Mouse (Mus musculus) 3T3-L1 (cell line): ENCODE measurements at regions not wholly inside any gene's neighbourhood (a gene's known extent, or its start where the extent isn't known, plus 50 kb on each side); places are given as distances from the start of the nearest gene placed in this dataset.
A peak's percentile ranks its signal among the peaks of the same experiment; 100 is the strongest.

Experiments
- DNase-seq: peaks from one replicate; pipeline ENCODE4 v3.0.0-alpha.2; 2015; ENCODE audit warnings: low read depth, low spot score

GRCm38 (mm10) chr3:35361086-35361485, 392.8 kb upstream of the Atp11b start:
- DNase-seq = no peak

DNA sequence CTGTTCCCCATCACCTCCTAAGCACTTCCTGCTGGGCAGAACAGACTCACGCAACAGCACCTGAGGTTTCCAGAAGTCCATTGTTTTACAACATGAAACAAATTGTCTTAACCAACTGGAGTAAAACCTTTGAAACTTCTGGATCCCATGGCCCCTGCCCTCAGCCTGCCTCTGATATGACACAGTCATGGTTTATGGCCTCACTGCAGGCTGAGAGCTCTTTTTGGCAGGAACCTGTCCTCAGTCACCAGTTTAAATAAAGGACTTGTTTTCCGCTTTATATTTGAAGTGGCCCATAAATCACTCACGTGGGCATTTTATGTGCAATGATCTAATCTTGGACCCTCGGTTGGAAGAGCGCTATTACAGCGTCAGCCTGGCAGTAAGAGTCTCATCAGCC, 388.5 kb upstream of the Atp11b start:
- no peak for DNase-seq

DNA sequence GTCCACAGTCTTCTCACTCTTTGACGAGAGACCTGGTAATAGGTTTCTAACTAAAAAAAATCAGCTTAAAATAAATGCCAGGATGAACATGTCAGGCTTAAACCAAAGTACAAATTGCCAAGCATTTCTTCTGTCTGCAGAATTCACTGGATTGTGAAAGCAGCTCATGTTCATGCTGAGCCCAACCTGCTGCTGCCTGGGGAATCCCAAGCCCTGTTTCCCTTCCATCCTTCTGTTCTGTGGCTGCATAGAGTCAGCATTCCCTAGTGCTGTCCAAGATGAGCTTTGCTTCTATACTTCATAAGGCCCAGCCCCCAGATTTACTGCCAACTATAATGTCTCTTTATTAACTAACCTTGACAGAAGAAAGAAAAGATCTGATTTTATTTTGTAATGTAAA, 381.6 kb upstream of the Atp11b start:
- DNase-seq = no peak

DNA sequence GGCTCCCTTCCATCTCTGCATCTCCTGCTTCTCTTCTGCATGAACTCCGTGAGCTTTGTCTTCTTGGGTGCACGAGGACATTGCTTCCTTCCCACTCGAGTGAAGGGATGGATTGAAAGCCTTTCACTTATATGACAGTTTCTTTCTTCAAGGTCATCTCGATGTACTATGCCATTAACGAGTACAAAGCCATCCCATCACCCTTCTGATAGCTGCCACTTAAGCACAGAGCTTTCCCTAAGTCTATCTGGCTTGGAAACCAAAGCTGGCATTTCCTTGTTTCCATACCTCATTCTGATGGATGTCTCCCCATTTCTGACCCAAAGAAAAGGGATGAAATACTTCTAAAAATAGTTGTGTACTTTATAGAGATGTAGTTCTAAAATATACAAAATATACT, 366.5 kb upstream of the Atp11b start:
- no peak for DNase-seq

DNA sequence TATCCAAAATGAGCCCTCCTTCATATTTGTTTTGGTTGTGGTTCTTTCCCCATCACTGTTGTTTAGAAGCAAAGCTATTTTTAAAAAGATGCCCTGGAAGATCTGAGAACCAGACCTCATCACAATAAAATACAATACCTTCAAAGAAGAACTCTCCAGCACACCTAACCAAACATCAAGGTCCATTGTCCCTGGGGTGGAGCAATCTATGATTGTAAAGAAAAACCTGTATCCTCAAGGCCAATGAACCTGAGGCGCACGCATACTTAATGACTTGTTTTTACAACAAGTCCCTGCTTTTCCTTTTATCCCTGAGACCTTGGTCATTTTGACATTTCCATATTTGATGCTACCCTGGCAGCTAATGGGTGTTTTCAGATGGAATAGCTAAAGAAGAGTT, 361.2 kb upstream of the Atp11b start:
- DNase-seq = no peak

- DNase-seq = peak; percentile 3
These were observed 353.7 kb upstream of the Atp11b start for GRCm38 (mm10) chr3:35400213-35400612.

GRCm38 (mm10) chr3:35402666-35403065, 351.2 kb upstream of the Atp11b start:
- no peak for DNase-seq

DNA sequence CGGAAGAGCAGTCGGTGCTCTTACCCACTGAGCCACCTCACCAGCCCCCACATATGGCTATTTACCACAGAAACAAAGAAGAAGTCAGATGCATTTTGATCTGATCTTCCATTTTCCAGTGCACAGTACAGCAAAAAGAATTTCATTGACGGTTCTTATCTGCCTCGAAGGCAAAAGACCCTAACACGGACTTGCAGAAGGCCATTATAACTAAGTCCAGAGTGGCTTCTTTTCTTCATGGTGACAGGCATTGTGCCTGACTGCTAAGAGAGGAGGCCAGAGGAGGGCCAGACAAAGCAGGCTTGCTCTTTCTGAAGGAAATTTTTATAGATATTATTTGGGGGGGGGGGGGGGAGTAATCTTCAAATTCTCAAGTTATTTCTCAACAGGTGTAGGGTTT, 350.0 kb upstream of the Atp11b start:
- no peak for DNase-seq

GRCm38 (mm10) chr3:35404492-35405390, 349.2 kb upstream of the Atp11b start:
- peak; percentile 69 for DNase-seq

DNA sequence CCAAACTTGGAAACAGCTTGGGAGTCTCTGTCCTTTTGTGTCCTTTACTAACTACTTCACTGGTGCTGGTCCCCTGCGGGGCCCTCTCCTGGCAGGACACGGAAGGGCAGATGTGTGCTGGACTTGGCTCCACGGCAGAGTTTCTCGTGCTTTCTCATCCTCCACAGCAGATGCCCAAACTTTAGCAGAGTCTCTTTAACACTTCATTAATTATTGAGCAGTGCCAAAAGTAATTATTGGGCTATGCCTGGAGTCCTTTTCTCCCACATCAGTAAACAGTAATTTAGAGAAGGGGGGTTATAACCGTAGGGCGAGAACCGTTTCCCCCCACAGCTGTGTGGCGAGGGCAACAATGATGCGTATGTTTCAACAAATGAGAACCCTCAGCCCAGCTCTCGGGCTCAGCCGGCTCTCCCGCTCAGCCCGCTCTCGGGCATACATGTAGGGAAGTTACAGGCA, 348.3 kb upstream of the Atp11b start:
- peak; percentile 27 for DNase-seq

DNA sequence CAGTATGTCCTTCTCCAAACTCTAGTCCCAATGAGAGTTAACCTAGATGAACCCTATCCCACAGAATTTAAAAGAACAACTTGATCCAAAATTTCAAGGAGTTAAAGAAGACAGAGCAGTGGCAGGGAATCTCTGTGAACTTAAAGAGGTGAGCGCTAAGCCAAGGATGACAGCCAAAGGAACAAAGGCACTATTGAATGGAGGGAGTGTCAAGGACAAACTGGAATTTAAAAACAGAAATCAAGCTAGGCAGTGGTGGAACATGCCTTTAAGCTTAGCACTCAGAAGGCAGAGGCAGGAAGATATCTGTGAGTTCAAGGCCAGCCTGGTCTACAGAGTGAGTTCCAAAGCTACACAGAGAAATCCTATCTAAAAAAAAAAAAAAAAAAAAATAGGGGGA, 316.2 kb upstream of the Atp11b start:
- DNase-seq = no peak

DNA sequence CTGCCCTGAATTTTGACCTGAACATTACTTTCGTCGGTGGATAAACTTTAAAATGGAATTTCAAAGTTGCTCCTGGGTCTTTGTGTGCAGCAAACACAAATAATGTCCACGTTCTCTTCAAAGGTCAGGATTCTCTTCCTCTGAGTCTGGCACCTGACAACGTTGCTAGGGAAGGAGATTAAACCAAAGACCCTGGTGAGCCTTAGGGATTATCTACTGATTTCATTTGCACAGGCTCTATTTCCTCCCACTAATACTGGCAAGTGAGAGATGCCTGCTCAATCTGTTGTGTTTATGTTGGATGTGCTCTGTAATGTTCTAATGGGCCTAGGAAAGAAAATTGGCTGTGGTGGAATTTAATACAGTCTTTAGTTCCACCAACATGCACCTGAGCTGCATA, 291.0 kb upstream of the Atp11b start:
- no peak for DNase-seq

DNA sequence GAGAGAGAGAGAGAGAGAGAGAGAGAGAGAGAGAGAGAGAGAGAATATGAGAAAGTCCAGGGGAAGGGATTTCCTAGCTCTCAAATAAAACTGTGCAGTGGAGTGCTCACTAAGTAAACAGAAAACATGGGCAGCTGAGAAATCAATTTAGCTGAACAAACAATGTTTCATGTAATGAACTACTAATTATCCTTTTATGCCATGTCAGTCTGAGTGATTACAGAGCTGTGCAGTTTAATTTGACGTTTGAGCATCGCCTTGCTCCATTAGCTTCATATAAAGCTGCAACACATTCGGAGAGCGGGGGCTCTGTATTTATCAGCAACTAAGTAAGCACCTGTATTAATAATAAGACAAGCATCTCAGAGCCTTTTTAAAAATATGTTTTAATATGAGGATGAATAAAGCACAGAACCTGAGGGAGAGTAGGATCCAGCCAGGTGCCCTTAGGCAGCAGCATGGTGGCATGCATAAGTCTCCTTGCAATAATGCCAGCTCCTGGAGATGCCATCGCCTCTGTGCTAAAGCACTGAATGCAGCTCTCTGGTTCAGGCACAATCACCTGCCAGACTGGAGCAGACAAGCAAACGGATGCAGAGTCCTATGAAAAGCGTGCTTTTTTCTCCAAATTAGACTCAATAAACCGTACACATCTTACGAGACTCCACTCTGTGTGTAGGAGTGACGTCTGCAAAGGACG, 289.5 kb upstream of the Atp11b start:
- DNase-seq = no peak

- no peak for DNase-seq
These were observed 287.9 kb upstream of the Atp11b start for GRCm38 (mm10) chr3:35465956-35466355.

GRCm38 (mm10) chr3:35473351-35473750, 280.6 kb upstream of the Atp11b start:
- DNase-seq = no peak

DNA sequence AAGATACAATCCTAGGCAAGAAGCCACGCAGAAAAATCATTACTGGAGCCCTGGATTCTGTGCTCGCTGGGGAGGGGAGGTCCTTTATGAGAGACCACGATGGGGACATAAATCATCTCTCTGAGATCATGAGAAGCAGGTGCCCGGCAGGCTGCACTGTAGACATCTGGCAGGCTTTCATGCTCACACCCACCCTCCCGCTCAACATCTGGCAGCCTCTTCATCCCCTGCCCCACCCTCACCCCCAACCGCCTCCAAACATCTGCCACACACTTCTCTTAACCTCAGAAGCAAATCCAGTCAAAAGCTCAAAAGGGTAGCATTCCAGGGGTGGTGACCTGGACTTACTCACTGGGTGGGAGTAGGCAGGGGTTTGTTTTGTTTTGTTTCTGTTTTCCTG, 279.5 kb upstream of the Atp11b start:
- DNase-seq = no peak

GRCm38 (mm10) chr3:35475326-35475725, 278.6 kb upstream of the Atp11b start:
- DNase-seq = no peak

DNA sequence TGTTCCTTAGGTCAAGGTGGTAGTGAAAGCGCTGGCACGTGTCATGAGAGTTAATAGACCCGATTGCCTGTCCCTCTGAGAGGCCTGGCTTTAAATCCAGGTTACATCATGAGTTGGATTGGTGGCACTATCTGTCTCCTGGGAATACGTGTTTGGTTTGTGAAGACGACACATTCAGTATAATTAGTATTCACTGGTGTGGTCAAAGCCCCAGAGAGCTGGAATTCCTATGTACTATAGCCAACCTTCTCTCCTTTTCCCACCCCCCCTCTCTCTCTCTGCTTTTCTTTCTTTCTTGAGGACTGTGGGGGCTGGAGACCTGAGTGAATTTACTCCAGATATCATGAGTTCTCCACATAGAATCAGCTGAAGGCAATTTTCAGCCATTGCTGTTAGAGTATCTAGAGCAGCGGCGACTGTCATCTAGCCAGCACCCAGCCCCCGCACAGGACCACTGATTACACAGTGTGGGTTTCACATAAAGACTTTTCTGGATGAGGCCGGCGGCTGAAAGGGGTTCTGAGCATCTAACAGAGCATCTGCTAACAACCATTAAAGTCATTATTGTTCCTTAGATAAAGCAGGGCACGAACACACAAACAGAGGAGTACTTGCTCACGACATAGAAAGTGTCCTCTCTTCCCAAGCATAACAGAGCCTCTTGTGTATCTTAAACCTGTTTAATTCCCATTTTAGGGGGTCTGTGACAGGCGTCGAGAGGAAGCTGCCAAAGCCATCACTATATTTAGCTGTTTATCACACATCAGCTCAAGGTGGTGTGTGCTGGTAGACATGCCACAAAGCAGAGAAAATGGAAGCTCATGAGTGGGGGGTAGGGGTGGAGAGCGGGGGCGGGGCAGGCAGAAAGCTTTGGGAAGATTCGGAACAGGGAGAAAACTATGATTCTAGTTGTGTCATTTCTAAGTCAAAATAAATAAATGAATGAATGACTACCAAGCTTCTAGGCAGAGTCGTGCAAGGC, 272.9 kb upstream of the Atp11b start:
- DNase-seq = no peak

- no peak for DNase-seq
These were observed 272.1 kb upstream of the Atp11b start for GRCm38 (mm10) chr3:35481841-35482240.

GRCm38 (mm10) chr3:35482296-35482695, 271.6 kb upstream of the Atp11b start:
- peak; percentile 80 for DNase-seq

- no peak for DNase-seq
These were observed 271.1 kb upstream of the Atp11b start for GRCm38 (mm10) chr3:35482759-35483158.
